Mouse (Mus musculus): ENCODE data around the gene Dnm3. TPM values are rescaled to one million over a fixed set of nuclear protein-coding genes. Genes with fewer than 3 reads are reported as not detected.

Dnm3 gene
- polyA plus RNA-seq, 1 experiment from 2014 or later = 11.3 TPM

GRCm38 (mm10) chr1:162043216-162043615 is 434.6 kb downstream of the Dnm3 start:
- ATAC-seq (replicated peaks; ENCODE audit: insufficient number of reproducible peaks, low FRiP score, low TSS enrichment, low read depth) (no peak), DNase-seq (ENCODE audit: low spot score) (no peak)
- 58% methylated on average over 1 of the region's 1 CpGs for WGBS
- H3K27me3 ChIP-seq (ENCODE audit: control insufficient read depth, insufficient read depth, low read length) = no peaks in the 10 kb centered on the region
- H3K4me3 ChIP-seq (ENCODE audit: low read depth, low read length) = no peak overlapping the region
- no peak overlapping the region for H3K4me2 ChIP-seq (ENCODE audit: low read depth, low read length)
- H3K27ac ChIP-seq (replicated peaks; ENCODE audit: low read depth, low read length) = peak overlapping the region; percentile 84
- peaks cover 5% of the 10 kb centered on the region; the same call in 1 of the 2 replicates for H3K4me1 ChIP-seq (ENCODE audit: control insufficient read depth, insufficient read depth, low read length)
- H3K9me3 ChIP-seq (replicated peaks; ENCODE audit: control insufficient read depth, low read length) = no peaks in the 10 kb centered on the region
- no peaks in the 10 kb centered on the region for H3K36me3 ChIP-seq (replicated peaks; ENCODE audit: control insufficient read depth, insufficient read depth, low read depth, low read length)
- no peak overlapping the region for H3K9ac ChIP-seq (replicated peaks; ENCODE audit: low read length)

- no peaks in the 10 kb centered on the region for H3K36me3 ChIP-seq (replicated peaks; ENCODE audit: control insufficient read depth, insufficient read depth, low read depth, low read length)
- H3K27ac ChIP-seq (replicated peaks; ENCODE audit: low read depth, low read length) = no peak overlapping the region
- DNase-seq (ENCODE audit: low spot score) (no peak), ATAC-seq (replicated peaks; ENCODE audit: insufficient number of reproducible peaks, low FRiP score, low TSS enrichment, low read depth) (no peak)
- 51% methylated on average over 5 of the region's 5 CpGs for WGBS
- H3K4me1 ChIP-seq (ENCODE audit: control insufficient read depth, insufficient read depth, low read length) = peaks cover 5% of the 10 kb centered on the region; the same call in 1 of the 2 replicates
- no peak overlapping the region for H3K9ac ChIP-seq (replicated peaks; ENCODE audit: low read length)
- H3K9me3 ChIP-seq (replicated peaks; ENCODE audit: control insufficient read depth, low read length) = no peaks in the 10 kb centered on the region
- H3K4me2 ChIP-seq (ENCODE audit: low read depth, low read length) = no peak overlapping the region
- no peaks in the 10 kb centered on the region for H3K27me3 ChIP-seq (ENCODE audit: control insufficient read depth, insufficient read depth, low read length)
- H3K4me3 ChIP-seq (ENCODE audit: low read depth, low read length) = no peak overlapping the region
These were observed 435.4 kb downstream of the Dnm3 start for GRCm38 (mm10) chr1:162042384-162042783.

DNA sequence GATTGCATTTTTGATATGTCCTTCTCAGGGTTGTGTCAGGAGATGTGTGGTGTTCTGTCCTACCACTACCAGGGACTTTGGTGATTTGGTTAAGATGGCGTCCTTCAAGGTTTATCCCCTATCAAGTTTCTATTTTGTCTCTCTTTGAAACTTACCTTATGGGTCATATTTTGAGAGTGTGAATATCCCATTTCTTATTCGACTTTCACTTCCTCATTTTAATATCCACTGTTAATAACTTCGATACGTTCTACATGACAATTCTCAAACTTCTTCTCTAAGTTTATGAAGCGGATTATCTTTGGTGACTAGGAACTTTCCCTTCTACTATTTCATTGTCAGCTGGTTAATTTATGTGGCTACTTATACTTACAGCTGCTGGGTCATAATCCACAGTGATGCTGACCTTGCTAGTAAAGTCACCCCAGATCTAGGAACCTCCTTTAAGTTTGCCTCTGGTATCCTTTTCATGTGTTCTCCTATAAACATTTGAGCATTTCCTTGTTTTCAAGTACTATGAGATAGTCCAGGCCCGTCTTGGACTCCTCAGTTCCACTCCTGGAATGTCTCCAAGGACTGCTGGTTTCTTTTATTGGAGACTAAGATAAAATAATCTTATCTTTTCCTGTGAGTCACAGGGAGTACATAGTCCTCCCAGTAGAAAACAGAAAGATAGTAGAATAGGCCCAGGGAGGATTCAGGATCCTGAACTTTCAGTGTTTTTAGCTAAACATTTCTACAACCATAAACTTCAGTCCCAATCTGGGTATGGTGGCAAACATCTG is 437.2 kb downstream of the Dnm3 start:
- Histone ChIP-seq H3K9me3 (replicated peaks; ENCODE audit: control insufficient read depth, low read length) (no peaks in the 10 kb centered on the region), H3K27me3 (ENCODE audit: control insufficient read depth, insufficient read depth, low read length) (no peaks in the 10 kb centered on the region), H3K4me3 (ENCODE audit: low read depth, low read length) (no peak overlapping the region), H3K9ac (replicated peaks; ENCODE audit: low read length) (no peak overlapping the region), H3K36me3 (replicated peaks; ENCODE audit: control insufficient read depth, insufficient read depth, low read depth, low read length) (no peaks in the 10 kb centered on the region), H3K27ac (replicated peaks; ENCODE audit: low read depth, low read length) (no peak overlapping the region), H3K4me2 (ENCODE audit: low read depth, low read length) (no peak overlapping the region), H3K4me1 (ENCODE audit: control insufficient read depth, insufficient read depth, low read length) (peaks cover 5% of the 10 kb centered on the region; the same call in 1 of the 2 replicates)
- ATAC-seq (replicated peaks; ENCODE audit: insufficient number of reproducible peaks, low FRiP score, low TSS enrichment, low read depth) (no peak), DNase-seq (ENCODE audit: low spot score) (no peak)
- 92% methylated on average over 6 of the region's 6 CpGs for WGBS

DNA sequence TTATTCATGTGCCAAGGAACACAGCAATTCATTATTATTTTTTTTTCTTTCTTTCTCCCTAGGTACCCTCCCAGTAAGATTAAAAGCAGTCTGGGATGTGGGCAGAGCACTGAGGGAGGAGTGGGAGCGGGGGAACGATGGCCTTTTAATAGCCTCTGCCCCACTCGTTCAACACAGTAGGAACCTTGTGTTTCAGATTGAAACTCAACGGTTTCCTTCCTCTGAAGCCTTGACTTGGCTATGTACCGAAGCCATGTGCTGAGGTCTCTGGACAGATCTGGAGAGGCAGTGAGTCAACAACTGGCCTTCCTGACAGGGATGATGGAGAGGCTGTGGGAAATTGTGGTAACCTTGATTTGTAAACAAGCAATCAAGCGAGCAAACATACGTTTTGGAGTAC is 438.0 kb downstream of the Dnm3 start:
- H3K36me3 ChIP-seq (replicated peaks; ENCODE audit: control insufficient read depth, insufficient read depth, low read depth, low read length) = no peaks in the 10 kb centered on the region
- DNase-seq (ENCODE audit: low spot score) (no peak), ATAC-seq (replicated peaks; ENCODE audit: insufficient number of reproducible peaks, low FRiP score, low TSS enrichment, low read depth) (no peak)
- H3K9ac ChIP-seq (replicated peaks; ENCODE audit: low read length) = no peak overlapping the region
- peaks cover 5% of the 10 kb centered on the region; the same call in 1 of the 2 replicates for H3K4me1 ChIP-seq (ENCODE audit: control insufficient read depth, insufficient read depth, low read length)
- no peaks in the 10 kb centered on the region for H3K9me3 ChIP-seq (replicated peaks; ENCODE audit: control insufficient read depth, low read length)
- no peak overlapping the region for H3K27ac ChIP-seq (replicated peaks; ENCODE audit: low read depth, low read length)
- WGBS = 73% methylated on average over 7 of the region's 7 CpGs
- no peak overlapping the region for H3K4me3 ChIP-seq (ENCODE audit: low read depth, low read length)
- H3K4me2 ChIP-seq (ENCODE audit: low read depth, low read length) = no peak overlapping the region
- H3K27me3 ChIP-seq (ENCODE audit: control insufficient read depth, insufficient read depth, low read length) = no peaks in the 10 kb centered on the region

GRCm38 (mm10) chr1:162039011-162039595 is 438.7 kb downstream of the Dnm3 start:
- Histone ChIP-seq H3K4me2 (ENCODE audit: low read depth, low read length) (no peak overlapping the region), H3K27ac (replicated peaks; ENCODE audit: low read depth, low read length) (no peak overlapping the region; the same call in 1 of the 2 replicates), H3K4me1 (ENCODE audit: control insufficient read depth, insufficient read depth, low read length) (peaks cover 5% of the 10 kb centered on the region; the same call in 1 of the 2 replicates), H3K27me3 (ENCODE audit: control insufficient read depth, insufficient read depth, low read length) (no peaks in the 10 kb centered on the region), H3K9ac (replicated peaks; ENCODE audit: low read length) (no peak overlapping the region), H3K9me3 (replicated peaks; ENCODE audit: control insufficient read depth, low read length) (no peaks in the 10 kb centered on the region), H3K36me3 (replicated peaks; ENCODE audit: control insufficient read depth, insufficient read depth, low read depth, low read length) (no peaks in the 10 kb centered on the region), H3K4me3 (ENCODE audit: low read depth, low read length) (no peak overlapping the region)
- DNase-seq (ENCODE audit: low spot score) = no peak
- no peak for ATAC-seq (replicated peaks; ENCODE audit: insufficient number of reproducible peaks, low FRiP score, low TSS enrichment, low read depth)
- WGBS = 70% methylated on average over 9 of the region's 9 CpGs

DNA sequence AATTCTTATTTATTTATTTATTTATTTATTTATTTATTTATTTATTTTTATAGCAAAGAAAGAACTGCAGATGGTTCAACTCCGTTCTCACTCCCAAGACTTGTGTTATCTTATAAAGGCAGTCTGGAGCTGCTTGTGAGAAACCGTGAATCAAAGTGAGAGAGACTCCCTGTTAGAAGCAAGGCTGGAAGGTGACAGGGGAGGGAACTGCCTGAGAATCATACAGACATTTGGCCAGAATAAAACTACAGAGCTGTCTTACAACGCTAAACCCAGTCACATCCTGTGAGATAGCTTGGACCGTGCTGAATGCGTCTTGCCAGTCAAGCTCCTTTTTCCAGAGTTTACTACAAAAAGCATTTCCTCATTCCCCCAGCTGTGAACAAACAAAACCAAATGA is 439.4 kb downstream of the Dnm3 start:
- ATAC-seq (replicated peaks; ENCODE audit: insufficient number of reproducible peaks, low FRiP score, low TSS enrichment, low read depth) (no peak), DNase-seq (ENCODE audit: low spot score) (no peak)
- Histone ChIP-seq H3K9me3 (replicated peaks; ENCODE audit: control insufficient read depth, low read length) (no peaks in the 10 kb centered on the region), H3K4me3 (ENCODE audit: low read depth, low read length) (no peak overlapping the region), H3K4me2 (ENCODE audit: low read depth, low read length) (no peak overlapping the region), H3K9ac (replicated peaks; ENCODE audit: low read length) (no peak overlapping the region), H3K36me3 (replicated peaks; ENCODE audit: control insufficient read depth, insufficient read depth, low read depth, low read length) (no peaks in the 10 kb centered on the region), H3K4me1 (ENCODE audit: control insufficient read depth, insufficient read depth, low read length) (no peaks in the 10 kb centered on the region; the same call in 1 of the 2 replicates), H3K27ac (replicated peaks; ENCODE audit: low read depth, low read length) (no peak overlapping the region), H3K27me3 (ENCODE audit: control insufficient read depth, insufficient read depth, low read length) (no peaks in the 10 kb centered on the region)
- 78% methylated on average over 5 of the region's 5 CpGs for WGBS

GRCm38 (mm10) chr1:162037968-162038421 is 439.8 kb downstream of the Dnm3 start:
- 58% methylated on average over 10 of the region's 10 CpGs for WGBS
- H3K27ac ChIP-seq (replicated peaks; ENCODE audit: low read depth, low read length) = no peak overlapping the region; the same call in 1 of the 2 replicates
- H3K9ac ChIP-seq (replicated peaks; ENCODE audit: low read length) = no peak overlapping the region
- no peaks in the 10 kb centered on the region for H3K9me3 ChIP-seq (replicated peaks; ENCODE audit: control insufficient read depth, low read length)
- ATAC-seq (replicated peaks; ENCODE audit: insufficient number of reproducible peaks, low FRiP score, low TSS enrichment, low read depth) = peak; percentile 61; the same call in 1 of the 2 replicates
- no peak for DNase-seq (ENCODE audit: low spot score)
- H3K4me1 ChIP-seq (ENCODE audit: control insufficient read depth, insufficient read depth, low read length) = no peaks in the 10 kb centered on the region
- no peak overlapping the region for H3K4me2 ChIP-seq (ENCODE audit: low read depth, low read length)
- H3K36me3 ChIP-seq (replicated peaks; ENCODE audit: control insufficient read depth, insufficient read depth, low read depth, low read length) = no peaks in the 10 kb centered on the region
- H3K27me3 ChIP-seq (ENCODE audit: control insufficient read depth, insufficient read depth, low read length) = no peaks in the 10 kb centered on the region
- no peak overlapping the region for H3K4me3 ChIP-seq (ENCODE audit: low read depth, low read length)

- 57% methylated on average over 6 of the region's 6 CpGs for WGBS
- no peak overlapping the region for H3K4me2 ChIP-seq (ENCODE audit: low read depth, low read length)
- H3K36me3 ChIP-seq (replicated peaks; ENCODE audit: control insufficient read depth, insufficient read depth, low read depth, low read length) = no peaks in the 10 kb centered on the region
- H3K9me3 ChIP-seq (replicated peaks; ENCODE audit: control insufficient read depth, low read length) = no peaks in the 10 kb centered on the region
- no peak overlapping the region for H3K4me3 ChIP-seq (ENCODE audit: low read depth, low read length)
- DNase-seq (ENCODE audit: low spot score) = no peak
- no peaks in the 10 kb centered on the region for H3K4me1 ChIP-seq (ENCODE audit: control insufficient read depth, insufficient read depth, low read length)
- peak overlapping the region; percentile 29 for H3K27ac ChIP-seq (replicated peaks; ENCODE audit: low read depth, low read length)
- H3K27me3 ChIP-seq (ENCODE audit: control insufficient read depth, insufficient read depth, low read length) = no peaks in the 10 kb centered on the region
- ATAC-seq (replicated peaks; ENCODE audit: insufficient number of reproducible peaks, low FRiP score, low TSS enrichment, low read depth) = no peak
- no peak overlapping the region for H3K9ac ChIP-seq (replicated peaks; ENCODE audit: low read length)
These were observed 440.6 kb downstream of the Dnm3 start for GRCm38 (mm10) chr1:162037185-162037765.
